In genomic region chr3:73006045-73006444, GRCm38 (mm10) we compare ENCODE assay signal across 23 mouse cellular contexts. TPM values are rescaled to one million over a fixed set of nuclear protein-coding genes. Genes with fewer than 3 reads are reported as not detected.
"Had no signal": no experiment of that assay in that cellular context is flagged by ENCODE, and none has a peak within 500 bp of the region (broad histone marks: within the 10 kb centered on the region; RNA-seq: fewer than 3 reads in every experiment).

No protein-coding gene starts in this region.

- H3K27me3 ChIP-seq: limb, embryonic 12.5 days; liver, embryonic 13.5 days; lung, embryonic 15.5 days; megakaryocyte, embryonic 14.5 days; neural tube, embryonic 12.5 days; stomach, embryonic 15.5 days had no signal

- H3K27ac ChIP-seq: kidney, postnatal 0 days; limb, embryonic 12.5 days; liver, embryonic 13.5 days; lung, embryonic 15.5 days; macrophage; neural tube, embryonic 12.5 days; stomach, embryonic 15.5 days had no signal

- H3K4me1 ChIP-seq: limb, embryonic 12.5 days; liver, embryonic 13.5 days; lung, embryonic 15.5 days; megakaryocyte, embryonic 14.5 days; neural tube, embryonic 12.5 days; stomach, embryonic 15.5 days had no signal

- H3K4me3 ChIP-seq: limb, embryonic 12.5 days; liver, embryonic 13.5 days; lung, embryonic 15.5 days; megakaryocyte, embryonic 14.5 days; neural tube, embryonic 12.5 days; stomach, embryonic 15.5 days had no signal

- H3K36me3 ChIP-seq: limb, embryonic 12.5 days; liver, embryonic 13.5 days; lung, embryonic 15.5 days; neural tube, embryonic 12.5 days; stomach, embryonic 15.5 days had no signal

- H3K9me3 ChIP-seq: limb, embryonic 12.5 days; liver, embryonic 13.5 days; lung, embryonic 15.5 days; megakaryocyte, embryonic 14.5 days; neural tube, embryonic 12.5 days; stomach, embryonic 15.5 days had no signal

- H3K4me2 ChIP-seq: limb, embryonic 12.5 days; liver, embryonic 13.5 days; lung, embryonic 15.5 days; neural tube, embryonic 12.5 days; stomach, embryonic 15.5 days had no signal

- DNase-seq: kidney, adult 9 months; kidney, postnatal 36 days; layer of hippocampus, adult 9-11 months; layer of hippocampus, postnatal 36 days; liver; liver, embryonic 13.5 days; liver, postnatal 0 days; lung, postnatal 14 days; right cerebral cortex, postnatal 14 days; thymus, adult 2 months; thymus, postnatal 25 days had no signal

- H3K9ac ChIP-seq: limb, embryonic 12.5 days; liver, embryonic 13.5 days; liver, postnatal 0 days; lung, embryonic 15.5 days; neural tube, embryonic 12.5 days; stomach, embryonic 15.5 days had no signal

- ATAC-seq: liver, postnatal 0 days had no signal

RNA-seq across cellular contexts. Expression of gene Sis, which starts 38.4 kb away (rescaled TPM):
- total RNA-seq: layer of hippocampus, adult 18-20 months; midbrain, postnatal 0 days; neutrophil, adult 5-6 weeks had no signal
- polyA plus RNA-seq: kidney, postnatal 0 days; limb, embryonic 12.5 days; liver, embryonic 13.5 days; liver, postnatal 0 days; lung, embryonic 15.5 days; macrophage; neural tube, embryonic 12.5 days; spleen, adult 2 months; testis, adult 2 months had no signal

RNA-seq across cellular contexts. Expression of gene Slitrk3, which starts 51.6 kb away (rescaled TPM):
- total RNA-seq: neutrophil, adult 5-6 weeks had no signal
- polyA plus RNA-seq: liver, embryonic 13.5 days; liver, postnatal 0 days; macrophage; spleen, adult 2 months; testis, adult 2 months; thymus, adult 2 months had no signal
